Mouse (Mus musculus) natural killer cell, adult 2 months (primary cell): ENCODE data around the gene Tnr.
"Not testable (repeated sequence)": the region's sequence is repeated elsewhere in the genome, so short reads cannot be mapped to it uniquely, and the experiment has no call there.

Source experiments
- DNase-seq, 2 experiments: peaks; one replicate each; pipeline ENCODE4 v3.0.0; 2022; ENCODE audit warnings: low spot score in 2 of 2

Tnr gene

DNA sequence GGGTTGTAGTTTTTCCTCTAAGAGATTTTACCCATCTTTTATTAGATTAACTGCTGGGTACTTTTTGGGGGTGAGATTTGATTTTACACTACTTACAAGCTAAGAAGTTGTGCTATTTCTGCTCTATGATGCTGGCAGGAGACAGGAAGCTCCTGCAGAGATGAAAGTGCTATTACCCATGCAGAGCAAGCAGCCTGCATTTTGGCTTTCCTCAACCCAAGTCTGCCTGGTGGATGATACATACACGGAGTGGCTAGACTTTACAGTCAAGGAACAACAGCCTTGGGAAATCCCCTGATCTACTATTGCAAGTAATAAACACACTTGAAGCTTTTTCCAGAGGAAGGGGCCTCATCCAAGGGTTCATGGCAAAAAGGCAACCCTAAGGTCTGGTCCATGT is 430.0 kb downstream of the Tnr start:
- DNase-seq = peak in 1 of 2 experiments; percentile 26

DNA sequence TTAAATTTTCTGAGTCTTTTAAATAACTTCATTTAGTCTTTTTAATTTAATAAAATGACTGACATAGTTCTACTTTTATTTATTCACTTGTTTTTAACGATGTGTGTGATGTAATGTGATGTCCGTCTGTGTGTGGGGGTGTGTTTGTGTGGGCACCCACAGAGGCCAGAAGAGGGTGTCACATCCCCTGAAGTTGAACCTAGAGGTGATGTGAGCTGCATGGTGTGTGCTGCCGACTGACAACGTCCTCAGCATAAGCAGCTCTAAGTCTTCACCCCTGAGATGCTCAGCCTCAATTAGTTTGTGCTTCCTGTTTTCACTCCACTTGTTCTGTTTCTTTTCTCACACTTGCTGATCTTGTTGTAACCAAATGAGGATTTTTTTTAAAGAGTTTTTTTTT is 439.8 kb downstream of the Tnr start:
- peak in 1 of 2 experiments; percentile 24 for DNase-seq

GRCm38 (mm10) chr1:159966286-159966685 is 442.7 kb downstream of the Tnr start:
- DNase-seq = not testable (repeated sequence)

DNA sequence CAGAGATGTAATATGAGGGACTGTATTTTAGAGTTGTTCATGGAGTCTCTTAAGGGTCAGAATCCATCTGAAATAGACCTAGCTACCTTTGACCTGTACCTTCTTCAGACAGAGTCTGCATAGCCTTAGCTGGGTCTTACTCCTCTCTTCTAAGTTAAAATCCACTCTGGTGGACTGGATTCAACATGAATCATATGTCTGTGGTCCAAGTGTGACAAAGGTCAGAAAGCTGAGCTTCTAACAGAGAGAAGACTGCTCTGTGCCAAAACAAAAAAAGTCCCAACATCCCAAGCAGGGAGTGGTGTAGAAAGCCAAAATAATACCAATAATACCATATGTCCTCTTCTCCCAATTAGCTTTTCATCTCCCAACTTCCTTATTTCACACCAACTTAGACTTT is 444.8 kb downstream of the Tnr start:
- no peak for DNase-seq

- no peak for DNase-seq
These were observed 454.2 kb downstream of the Tnr start for GRCm38 (mm10) chr1:159977786-159978185.

- no peak for DNase-seq
These were observed 455.5 kb downstream of the Tnr start for GRCm38 (mm10) chr1:159979096-159979495.

- no peak for DNase-seq
These were observed 456.8 kb downstream of the Tnr start for GRCm38 (mm10) chr1:159980355-159980754.
